Mouse (Mus musculus) stomach, adult 2 months (tissue): ENCODE measurements around the gene Cpne8. TPM values are rescaled to one million over a fixed set of nuclear protein-coding genes. Genes with fewer than 3 reads are reported as not detected.

Source experiments
- polyA plus RNA-seq: library from polyadenylated mRNA; depleted of rRNA; stranded (reverse); fragments of >200 nt; gene quantifications from 2 replicates; pipeline ENCODE4 v1.2.3, GENCODE M21; 2012; rRNA removed

Cpne8 gene
- polyA plus RNA-seq = 10.8 and 12.7 TPM in 2 replicates

GRCm38 (mm10) chr15:90678985-90679759 is at the start of gene Cpne8:
Gene Cpne8, minus strand, starts transcription at chr15:90679432.

